Mouse (Mus musculus) large intestine, adult 2 months (tissue): Measurements from ENCODE around the gene Dedd. TPM values are rescaled to one million over a fixed set of nuclear protein-coding genes. Genes with fewer than 3 reads are reported as not detected.

ENCODE experiments used
- DNase-seq: peaks from one replicate; pipeline ENCODE4 v3.0.0-alpha.2; 2012; ENCODE audit warnings: low read depth, low spot score
- WGBS: fragments of 180-500 bp; shearing (Covaris S2); methylation state at CpG from one replicate; pipeline ENCODE4 v1.1.7; 2018; 5-methylcytosine and 5-hydroxymethylcytosine counted together
- polyA plus RNA-seq: library from polyadenylated mRNA; depleted of rRNA; stranded (reverse); fragments of >200 nt; gene quantifications from 2 replicates; pipeline ENCODE4 v1.2.3, GENCODE M21; 2012

Gene Dedd
- polyA plus RNA-seq, 1 experiment: 44.3 TPM

DNA sequence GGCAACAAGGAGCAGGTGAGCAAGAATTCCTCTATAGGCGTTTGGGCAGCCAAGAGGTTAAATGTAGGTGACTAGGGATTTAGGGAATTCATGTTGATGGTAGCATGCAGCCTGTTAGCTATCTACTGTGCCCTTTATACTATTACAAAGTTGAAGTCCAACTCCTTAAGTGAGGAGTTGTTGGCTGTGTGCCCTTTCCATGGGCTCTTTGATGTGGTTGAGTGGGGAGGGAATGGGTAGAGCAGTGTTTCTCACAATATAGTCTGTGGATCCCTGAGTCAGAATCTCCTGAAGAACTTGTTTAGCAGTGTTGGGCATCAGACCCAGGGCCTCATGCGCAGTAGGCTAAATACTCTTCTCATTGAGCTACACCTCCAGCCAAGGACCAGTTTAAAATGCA, 27.9 kb downstream of the Dedd start:
- DNase-seq: no peak
- WGBS: 92% methylated on average over 2 of the region's 2 CpGs

DNA sequence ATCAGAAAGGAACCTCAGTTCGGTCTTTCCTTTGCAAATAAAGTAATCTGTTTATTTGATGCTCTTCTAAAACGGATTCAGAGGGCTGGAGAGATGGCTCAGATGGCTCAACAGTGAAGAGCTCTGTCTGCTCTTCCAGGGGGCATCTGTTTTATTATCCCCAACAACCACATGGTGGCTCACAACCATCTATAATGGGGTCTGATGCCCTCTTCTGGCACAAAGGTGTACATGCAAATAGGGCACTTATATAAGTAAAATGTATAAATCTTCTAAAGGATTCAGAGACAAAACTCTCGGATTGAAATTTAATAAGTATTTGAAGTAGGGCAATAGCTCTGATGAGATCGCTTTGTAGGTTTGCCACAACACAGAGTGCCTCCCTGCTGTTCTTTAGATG, 29.5 kb downstream of the Dedd start:
- no peak for DNase-seq
- WGBS: 55% methylated on average over 4 of the region's 4 CpGs

DNA sequence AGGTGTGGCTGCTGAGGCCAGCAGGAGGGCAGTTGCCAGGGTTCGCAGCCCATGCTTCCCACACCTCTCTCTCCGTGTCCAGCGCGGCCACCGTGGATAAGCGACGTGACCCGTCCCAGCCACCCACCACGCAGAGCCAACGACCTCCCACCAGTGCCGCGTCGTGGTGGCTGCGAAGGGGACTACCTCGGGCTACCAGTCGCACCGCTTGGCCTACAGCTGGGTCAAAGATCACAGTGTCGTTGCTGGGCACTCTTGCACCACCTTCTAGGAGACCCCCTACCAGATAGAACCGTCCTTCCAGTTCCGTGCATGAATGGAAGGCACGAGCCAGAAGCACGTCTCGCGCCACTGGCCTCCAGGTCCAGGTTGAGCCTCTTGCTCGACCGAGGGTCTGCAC, 31.3 kb downstream of the Dedd start:
- DNase-seq: no peak
- 13% methylated on average over 26 of the region's 26 CpGs for WGBS

DNA sequence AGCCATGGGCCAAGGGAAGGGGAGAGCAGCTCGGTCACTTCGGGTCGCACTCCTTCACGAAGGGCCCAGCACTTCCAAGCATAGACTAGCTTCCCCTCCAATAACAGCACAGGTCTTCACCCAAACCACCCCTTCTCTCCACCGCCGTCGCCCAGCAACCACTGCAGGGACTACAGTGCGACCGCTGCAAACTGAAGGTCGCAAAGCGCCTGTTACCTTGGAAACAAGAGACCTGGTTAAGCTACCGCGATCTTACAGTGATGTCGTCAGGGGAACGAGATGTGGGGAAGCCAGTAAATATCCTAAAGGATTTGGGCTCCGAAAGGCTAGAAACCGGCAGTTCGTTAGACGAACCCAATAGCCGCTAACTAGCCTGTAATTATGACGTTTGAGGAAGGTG, 31.7 kb downstream of the Dedd start, which contains the start of gene Klhdc9:
TSS of gene Klhdc9 (minus strand) at position 143 of the 400 bp plus-strand sequence.
- 2% methylated on average over 21 of the region's 21 CpGs for WGBS
- DNase-seq: no peak

DNA sequence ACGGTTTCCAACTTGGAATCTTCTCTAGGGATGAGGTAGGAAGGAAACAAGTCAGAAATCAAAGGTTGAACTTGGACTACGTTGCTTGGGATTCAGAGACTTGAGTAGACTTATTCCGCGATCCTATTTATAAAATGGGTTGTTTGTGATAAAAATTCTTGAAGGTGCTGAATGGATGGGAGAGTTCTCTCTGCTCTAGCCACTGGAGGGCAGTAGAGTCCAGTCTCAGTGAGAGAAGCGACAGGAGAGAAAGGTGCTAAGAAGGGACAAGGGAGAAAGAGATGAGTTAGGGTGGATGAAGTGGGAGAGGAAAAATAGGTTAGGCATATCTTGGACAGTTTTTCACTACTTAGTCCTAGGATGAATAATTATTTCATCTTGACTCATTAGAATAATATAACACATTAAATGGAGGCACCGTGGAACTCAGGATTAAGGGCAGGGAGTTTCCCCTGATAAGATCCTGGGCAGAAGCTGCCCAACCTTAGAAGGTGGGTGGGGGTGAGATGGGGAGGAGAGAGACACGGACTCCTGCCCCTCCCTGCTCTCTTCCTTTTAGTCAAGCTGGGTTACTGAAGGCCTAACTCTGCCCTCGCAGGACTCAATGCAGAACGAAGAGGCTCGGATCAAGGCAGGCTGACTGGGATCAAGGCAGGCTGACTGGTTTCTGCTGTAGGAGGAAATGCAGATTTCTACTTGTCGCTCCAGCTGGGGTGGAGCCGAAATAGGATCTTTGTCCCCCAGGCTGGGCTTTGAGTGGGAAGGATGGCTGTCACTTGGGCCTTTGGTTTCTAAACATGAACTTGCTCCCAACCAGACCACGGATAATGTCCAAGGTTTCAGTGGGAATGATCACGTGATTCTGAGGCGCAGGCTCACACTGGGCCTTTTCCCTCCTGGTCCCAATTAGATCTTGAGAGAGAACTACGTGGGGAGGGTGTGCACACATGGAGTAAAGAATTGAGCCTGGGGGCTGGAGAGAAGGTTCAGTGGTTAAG, 32.5 kb downstream of the Dedd start:
- WGBS: 34% methylated on average over 16 of the region's 16 CpGs
- peak; percentile 77 for DNase-seq

DNA sequence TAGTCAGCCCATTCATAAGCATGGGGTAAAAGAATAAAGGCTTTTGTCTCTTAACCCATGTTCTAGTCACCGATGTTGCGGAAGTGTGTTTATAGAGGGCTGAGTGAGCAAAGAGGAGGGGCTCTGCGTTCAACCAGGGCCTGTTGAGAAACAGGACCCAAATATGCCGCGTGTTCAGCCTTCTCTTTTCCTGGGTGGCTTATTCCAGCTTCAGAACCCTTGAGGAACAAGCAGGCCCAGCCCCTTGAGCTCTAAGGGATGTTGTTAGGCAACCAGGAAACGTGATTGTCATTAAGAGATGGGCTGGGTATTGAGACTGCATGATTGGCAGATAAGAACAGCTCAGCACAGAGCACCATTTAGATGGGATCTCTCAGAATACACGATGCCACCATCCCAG, 37.0 kb downstream of the Dedd start:
- 40% methylated on average over 7 of the region's 7 CpGs for WGBS
- DNase-seq: no peak

DNA sequence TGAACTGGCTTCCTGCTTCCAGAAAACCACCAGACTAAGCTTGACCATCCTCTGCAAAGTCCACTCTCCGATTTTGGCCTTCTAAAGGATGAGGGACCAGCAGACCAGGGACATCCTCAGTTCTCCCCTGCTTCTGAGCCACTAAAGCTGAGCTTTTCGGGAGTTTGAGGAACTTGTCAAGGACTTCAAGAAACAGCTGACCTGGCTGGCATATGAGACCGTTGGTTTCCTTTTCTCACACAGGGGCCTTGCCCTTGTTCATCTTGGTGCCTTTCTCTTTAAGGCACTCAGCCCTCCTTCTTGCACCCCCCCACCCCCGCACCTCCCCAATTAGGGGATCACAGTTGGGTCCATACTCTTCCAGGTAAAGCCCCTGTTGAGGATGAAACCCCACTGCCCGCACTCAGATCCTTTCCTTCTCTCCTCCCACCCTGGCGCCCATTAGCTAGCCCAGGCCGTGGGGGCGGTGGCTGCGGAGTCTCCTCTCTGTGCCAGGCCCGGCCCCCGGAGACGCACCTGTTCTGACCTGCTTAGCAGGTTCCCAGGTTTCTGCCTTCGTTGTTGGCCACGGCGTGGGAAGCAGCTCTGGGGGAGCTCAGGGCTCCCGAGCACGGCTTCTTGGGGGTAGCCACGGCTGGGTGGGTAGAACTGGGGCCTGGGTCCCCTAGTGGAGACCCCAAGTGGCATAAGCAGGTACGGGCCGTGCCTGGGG, 41.1 kb downstream of the Dedd start, which contains the start of gene Nectin4:
TSS of gene Nectin4 (plus strand) at position 255 of the 712 bp plus-strand sequence.
- 19% methylated on average over 20 of the region's 20 CpGs for WGBS

DNA sequence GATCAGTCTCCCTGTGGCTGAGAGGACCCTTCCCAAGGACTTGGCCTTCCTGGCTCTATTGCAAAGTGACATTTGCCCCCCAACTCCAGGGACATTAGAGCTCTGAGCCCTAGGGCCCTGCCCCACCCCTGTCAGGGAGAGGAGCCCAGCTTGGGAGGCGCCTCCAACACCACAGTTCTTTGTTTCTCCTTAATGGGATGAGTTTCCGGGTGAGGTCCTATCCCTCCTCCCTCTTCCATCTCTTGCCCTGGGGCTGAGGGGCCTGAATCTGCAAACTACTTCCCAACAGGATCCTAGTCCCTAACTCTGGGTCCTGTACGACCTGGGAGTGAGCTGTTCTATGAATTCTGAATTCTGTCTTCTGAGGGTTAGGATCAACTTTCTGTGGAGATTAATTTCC, 43.9 kb downstream of the Dedd start:
- DNase-seq: no peak
- WGBS: 60% methylated on average over 3 of the region's 3 CpGs

More for the DNA sequence above, 41.1 kb downstream of the Dedd start, which contains the start of gene Nectin4:
- no peak for DNase-seq

DNA sequence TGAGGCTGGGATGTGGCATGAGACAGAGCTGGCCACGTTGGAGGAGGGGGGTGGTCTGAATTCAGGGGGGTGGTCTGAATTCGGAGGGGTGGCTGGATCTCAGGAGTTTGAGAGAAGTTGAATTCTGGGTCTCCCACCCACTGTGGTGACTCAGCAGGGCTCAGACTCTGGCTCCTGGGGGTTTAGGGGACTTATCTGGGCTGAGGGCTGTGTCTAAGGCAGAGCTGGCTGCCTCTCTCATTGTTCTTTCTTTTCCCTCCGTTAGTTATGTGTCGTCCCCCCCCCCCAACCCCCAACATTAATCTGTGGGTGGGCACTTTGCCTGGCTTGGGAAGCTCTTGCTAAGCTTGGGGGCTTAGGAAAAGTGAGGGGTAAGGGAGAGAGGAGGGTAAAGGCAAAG, 45.0 kb downstream of the Dedd start:
- WGBS: 33% methylated on average over 4 of the region's 4 CpGs
- DNase-seq: no peak

DNA sequence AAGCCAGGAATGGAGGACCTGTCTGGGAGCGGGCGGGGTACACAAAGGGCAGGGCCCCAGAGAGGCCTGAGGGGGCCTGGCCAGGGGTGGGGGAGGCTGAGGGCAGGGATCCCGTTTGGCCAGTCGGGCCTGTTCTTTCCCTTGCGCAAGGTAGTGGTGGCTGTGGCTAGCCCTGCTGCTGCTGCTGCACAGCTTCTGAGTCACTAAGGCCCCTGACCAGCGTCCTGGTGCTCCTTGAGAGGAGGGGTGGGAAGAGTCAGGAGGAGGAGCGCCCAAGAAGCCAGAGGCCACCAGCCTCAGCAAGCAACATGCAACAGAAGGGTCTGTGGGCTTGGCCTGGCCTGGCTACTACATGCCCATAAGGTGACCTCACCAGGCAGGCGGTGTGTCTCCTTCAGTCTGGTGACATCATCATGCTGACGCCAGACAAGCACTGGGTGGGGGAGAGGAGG, 46.7 kb downstream of the Dedd start:
- 19% methylated on average over 9 of the region's 9 CpGs for WGBS
- DNase-seq: no peak

DNA sequence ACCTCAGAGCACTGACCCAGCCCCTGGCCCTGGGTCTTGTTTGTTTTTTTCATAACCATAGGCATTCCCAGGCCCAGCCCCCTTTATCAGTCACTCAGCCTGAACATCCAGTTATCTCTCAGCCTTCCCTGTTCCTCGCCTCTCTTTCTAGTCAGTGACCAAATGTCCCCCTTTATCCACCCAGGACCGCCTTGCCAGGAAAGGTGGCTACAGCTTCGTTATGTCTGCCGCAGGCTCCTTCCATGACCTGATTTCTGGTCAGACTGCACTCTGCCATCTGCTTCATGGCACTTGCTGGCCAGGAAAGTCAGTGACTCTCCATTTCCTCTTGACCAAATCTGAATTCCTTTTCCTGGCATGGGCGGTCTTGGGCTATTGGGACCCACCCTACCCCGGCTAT, 49.4 kb downstream of the Dedd start:
- no peak for DNase-seq
- 88% methylated on average over 6 of the region's 6 CpGs for WGBS

DNA sequence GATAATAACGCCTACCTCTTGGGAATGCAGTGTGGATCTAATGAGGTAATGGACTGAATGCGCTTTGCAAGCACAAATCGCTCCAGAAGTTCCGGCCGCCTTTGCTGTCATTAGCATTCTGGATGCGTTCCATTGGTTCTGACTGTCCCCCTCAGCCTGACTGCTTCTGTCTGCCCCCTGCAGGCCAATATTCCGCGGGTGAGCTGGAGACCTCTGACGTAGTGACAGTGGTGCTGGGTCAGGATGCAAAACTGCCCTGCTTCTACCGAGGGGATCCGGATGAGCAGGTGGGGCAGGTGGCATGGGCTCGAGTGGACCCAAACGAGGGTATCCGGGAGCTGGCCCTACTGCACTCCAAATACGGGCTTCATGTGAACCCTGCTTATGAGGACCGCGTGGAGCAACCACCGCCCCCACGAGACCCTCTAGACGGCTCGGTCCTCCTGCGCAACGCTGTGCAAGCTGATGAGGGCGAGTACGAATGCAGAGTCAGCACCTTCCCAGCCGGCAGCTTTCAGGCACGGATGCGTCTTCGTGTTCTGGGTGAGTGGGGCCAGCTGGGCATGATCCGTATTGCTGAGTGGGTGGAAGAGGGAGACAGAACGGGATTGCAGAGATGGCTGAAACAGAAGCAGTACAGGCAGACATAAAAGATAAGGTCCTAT, 51.1 kb downstream of the Dedd start:
- 33% methylated on average over 31 of the region's 31 CpGs for WGBS
- no peak for DNase-seq

DNA sequence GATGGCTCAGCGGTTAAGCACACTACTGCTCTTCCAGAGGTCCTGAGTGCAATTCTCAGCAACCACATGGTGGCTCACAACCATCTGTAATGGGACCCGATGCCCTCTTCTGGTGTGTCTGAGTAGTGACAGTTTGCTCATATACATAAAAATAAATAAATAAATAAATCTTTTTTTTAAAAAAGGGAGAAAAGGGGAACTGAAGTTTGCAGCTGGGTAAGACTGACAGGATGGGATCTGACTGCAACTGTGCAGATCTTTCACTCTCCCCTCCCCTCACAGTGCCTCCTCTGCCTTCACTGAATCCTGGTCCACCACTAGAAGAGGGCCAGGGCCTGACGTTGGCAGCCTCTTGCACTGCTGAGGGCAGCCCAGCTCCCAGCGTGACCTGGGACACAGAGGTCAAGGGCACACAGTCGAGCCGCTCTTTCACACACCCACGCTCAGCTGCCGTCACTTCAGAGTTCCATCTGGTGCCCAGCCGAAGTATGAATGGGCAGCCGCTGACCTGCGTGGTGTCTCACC, 53.2 kb downstream of the Dedd start:
- no peak for DNase-seq
- 84% methylated on average over 11 of the region's 11 CpGs for WGBS

DNA sequence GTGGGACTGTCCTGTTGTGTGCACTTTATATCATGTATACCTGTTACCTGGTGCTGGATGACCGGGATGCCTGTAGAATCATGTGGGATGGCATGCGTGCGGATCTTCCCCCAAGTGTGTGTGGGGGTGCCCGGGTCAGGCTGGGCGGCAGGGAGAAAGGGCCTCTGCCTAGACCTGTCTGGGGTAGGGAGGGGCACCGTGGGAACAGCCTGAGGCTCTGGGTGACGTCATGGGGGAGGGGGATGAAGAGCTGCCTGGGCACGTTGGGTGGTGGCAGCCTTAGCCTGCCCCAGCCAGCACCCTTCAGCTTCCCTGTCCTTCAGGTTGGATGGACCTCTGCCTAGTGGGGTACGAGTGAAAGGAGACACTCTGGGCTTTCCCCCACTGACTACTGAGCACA, 55.4 kb downstream of the Dedd start:
- WGBS: 65% methylated on average over 9 of the region's 9 CpGs
- DNase-seq: no peak

DNA sequence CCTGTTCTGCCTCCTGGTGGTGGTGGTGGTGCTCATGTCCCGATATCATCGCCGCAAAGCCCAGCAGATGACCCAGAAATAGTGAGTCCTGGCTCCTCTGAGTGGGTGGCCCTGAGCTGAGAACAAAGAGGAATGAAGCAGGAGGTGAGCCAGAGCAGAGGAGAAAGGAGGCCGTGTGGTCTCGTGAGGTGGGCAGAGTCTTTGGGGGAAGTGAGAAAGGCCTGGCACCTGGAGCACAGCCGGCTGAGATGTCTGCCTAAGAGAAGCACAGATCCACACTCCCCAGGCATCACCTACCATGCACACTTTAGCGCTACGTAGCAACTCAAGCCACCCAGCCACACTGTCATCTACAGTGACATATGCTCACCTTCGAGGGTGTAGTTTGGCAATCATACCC, 56.2 kb downstream of the Dedd start:
- no peak for DNase-seq
- 83% methylated on average over 9 of the region's 9 CpGs for WGBS

DNA sequence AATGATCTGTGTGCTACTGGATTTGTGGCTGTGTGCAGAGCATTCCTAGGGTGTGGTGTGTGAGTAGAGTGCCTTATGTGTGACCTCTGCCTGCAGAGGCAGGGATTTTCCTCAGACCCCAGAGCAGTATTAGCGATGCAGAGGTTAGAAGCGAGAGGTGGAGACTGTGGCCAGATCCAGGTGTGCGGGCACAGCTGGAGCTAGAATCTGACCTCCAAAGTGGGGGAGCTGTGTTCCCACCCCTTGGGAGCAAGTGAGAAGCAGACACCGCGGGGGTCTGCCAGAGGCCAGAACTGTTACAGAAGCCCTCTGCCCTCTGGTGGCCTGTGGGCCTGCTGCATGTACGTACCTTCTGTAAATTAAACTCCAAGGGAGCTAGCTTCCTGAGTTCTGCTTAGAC, 58.2 kb downstream of the Dedd start:
- WGBS: 66% methylated on average over 6 of the region's 6 CpGs
- no peak for DNase-seq

DNA sequence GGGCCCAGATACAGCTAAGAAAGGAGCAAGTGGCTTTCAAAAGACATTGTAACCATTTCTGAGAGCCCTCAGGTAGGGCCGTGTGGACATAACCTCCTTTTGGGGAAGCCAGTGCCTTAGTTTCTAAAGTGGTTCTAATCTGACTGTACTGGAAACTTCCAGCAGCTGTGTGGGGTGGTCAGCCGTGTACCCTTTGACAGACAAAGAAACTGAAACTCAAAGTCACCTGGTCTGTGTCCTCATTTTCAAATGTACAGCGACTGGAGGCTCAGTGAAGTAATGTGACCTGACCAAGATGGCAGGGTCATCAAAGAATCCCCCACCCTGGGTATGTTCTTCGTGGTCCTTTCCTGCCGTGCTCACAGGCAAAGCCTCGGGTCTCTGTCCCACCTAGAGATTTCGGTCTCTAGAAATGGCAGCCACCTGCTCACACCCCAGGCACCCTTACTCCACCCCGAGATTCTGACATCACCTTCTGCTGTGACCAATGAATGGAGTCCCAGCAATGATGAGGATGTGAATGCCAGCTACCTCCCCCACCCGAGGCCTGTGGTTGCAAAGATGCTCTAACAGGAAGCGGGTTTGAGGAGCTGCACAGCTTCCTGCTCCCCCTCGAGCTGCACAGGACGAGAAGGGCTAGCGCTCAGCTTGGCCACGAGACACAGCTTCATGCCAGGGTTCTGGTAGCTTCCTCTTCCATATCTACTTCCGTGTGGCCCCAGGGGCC, 59.6 kb downstream of the Dedd start, which contains the start of gene Arhgap30:
TSS of gene Arhgap30 (plus strand) at position 579 of the 727 bp plus-strand sequence.
- no peak for DNase-seq

DNA sequence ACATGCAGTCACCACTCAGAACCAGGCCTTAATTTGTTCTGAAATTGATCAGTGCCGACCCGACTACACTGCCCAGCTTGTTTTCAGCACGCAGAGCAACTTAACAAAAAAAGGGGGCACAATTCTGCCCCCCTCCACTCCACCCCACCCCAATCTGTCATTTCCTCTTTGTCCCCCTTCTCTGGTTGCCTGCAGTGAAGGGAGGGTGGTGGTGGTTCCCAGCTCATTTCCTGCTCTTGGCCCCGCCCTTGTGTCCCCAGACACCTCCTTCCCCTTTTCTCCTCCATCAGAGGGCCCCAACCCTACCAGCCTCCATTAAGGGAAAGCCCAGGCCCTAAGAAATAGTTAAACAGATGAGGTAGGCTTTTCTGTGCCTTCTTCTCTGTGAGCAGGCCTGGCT, 61.2 kb downstream of the Dedd start:
- DNase-seq: no peak
- WGBS: 54% methylated on average over 4 of the region's 4 CpGs

More for the DNA sequence above, 59.6 kb downstream of the Dedd start, which contains the start of gene Arhgap30:
- WGBS: 77% methylated on average over 15 of the region's 15 CpGs
